Mouse (Mus musculus) urinary bladder, adult 18-20 months (tissue): ENCODE measurements around the gene Olfr1418.

Source experiments
- DNase-seq, 2 experiments: peaks; one replicate each; pipeline ENCODE4 v3.0.0; 2022; ENCODE audit warnings: low spot score in 2 of 2, mixed read lengths in 2 of 2

The Olfr1418 gene

GRCm38 (mm10) chr19:11810856-11811255 lies 50.0 kb downstream of the Olfr1418 start:
- DNase-seq: no peak

- no peak for DNase-seq
Observed at GRCm38 (mm10) chr19:11810003-11810758, 50.7 kb downstream of the Olfr1418 start.

GRCm38 (mm10) chr19:11808452-11808851 lies 52.4 kb downstream of the Olfr1418 start:
- DNase-seq: no peak

GRCm38 (mm10) chr19:11807822-11808221 lies 53.0 kb downstream of the Olfr1418 start:
- DNase-seq: no peak

GRCm38 (mm10) chr19:11807251-11807650 lies 53.6 kb downstream of the Olfr1418 start:
- DNase-seq: no peak

- no peak for DNase-seq
Observed at GRCm38 (mm10) chr19:11804423-11804822, 56.4 kb downstream of the Olfr1418 start.
